Mouse (Mus musculus) thymus, postnatal 0 days (tissue): ENCODE data around the gene Cc2d2a. TPM values are rescaled to one million over a fixed set of nuclear protein-coding genes. Genes with fewer than 3 reads are reported as not detected.

Source experiments
- DNase-seq: peaks from one replicate; pipeline ENCODE4 v3.0.0-alpha.2; 2015; ENCODE audit warnings: low spot score
- polyA plus RNA-seq: library from polyadenylated mRNA; unstranded; fragments of >200 nt; fragmentation: Nextera tagmentation; extraction: Ambion mirVana; gene quantifications from 2 replicates; pipeline ENCODE4 v1.2.1, GENCODE M21; 2015

Gene Cc2d2a
- polyA plus RNA-seq, 1 experiment from 2014 or later = 1.8 TPM

GRCm38 (mm10) chr5:43723830-43724229 lies 61.7 kb downstream of the Cc2d2a start:
- DNase-seq = no peak

GRCm38 (mm10) chr5:43728375-43729165 lies 66.4 kb downstream of the Cc2d2a start:
- no peak for DNase-seq

GRCm38 (mm10) chr5:43732381-43732780 lies 70.2 kb downstream of the Cc2d2a start:
- no peak for DNase-seq

- no peak for DNase-seq
These were observed 82.0 kb downstream of the Cc2d2a start for GRCm38 (mm10) chr5:43744187-43744586.

- DNase-seq = no peak
These were observed 83.0 kb downstream of the Cc2d2a start for GRCm38 (mm10) chr5:43745156-43745555.

GRCm38 (mm10) chr5:43748039-43748438 lies 85.9 kb downstream of the Cc2d2a start:
- DNase-seq = no peak

- peak; percentile 8 for DNase-seq
These were observed 86.9 kb downstream of the Cc2d2a start for GRCm38 (mm10) chr5:43749092-43749491.

- DNase-seq = no peak
These were observed 108.6 kb downstream of the Cc2d2a start for GRCm38 (mm10) chr5:43770618-43771354.

GRCm38 (mm10) chr5:43771555-43771954 lies 109.4 kb downstream of the Cc2d2a start:
- peak; percentile 51 for DNase-seq

- DNase-seq = no peak
These were observed 114.3 kb downstream of the Cc2d2a start for GRCm38 (mm10) chr5:43776407-43776806.

GRCm38 (mm10) chr5:43776993-43777392 lies 114.8 kb downstream of the Cc2d2a start:
- no peak for DNase-seq

- DNase-seq = no peak
These were observed 116.4 kb downstream of the Cc2d2a start for GRCm38 (mm10) chr5:43778583-43778982.

- no peak for DNase-seq
These were observed 119.4 kb downstream of the Cc2d2a start for GRCm38 (mm10) chr5:43781423-43781976.

- DNase-seq = peak; percentile 88
These were observed 120.1 kb downstream of the Cc2d2a start for GRCm38 (mm10) chr5:43781977-43782930.

GRCm38 (mm10) chr5:43783996-43784395 lies 121.8 kb downstream of the Cc2d2a start:
- DNase-seq = no peak

- no peak for DNase-seq
These were observed 124.5 kb downstream of the Cc2d2a start for GRCm38 (mm10) chr5:43786607-43787006.

- DNase-seq = no peak
These were observed 126.0 kb downstream of the Cc2d2a start for GRCm38 (mm10) chr5:43787976-43788752.
